Mouse (Mus musculus): ENCODE data around the gene Rara.
A peak's percentile ranks its signal among the peaks of the same experiment; 100 is the strongest.

The Rara gene

GRCm38 (mm10) chr11:98995987-98996386 is 68.4 kb downstream of the Rara start:
- DNase-seq (ENCODE audit: low spot score in 2 of 2) = no peak

- no peak for DNase-seq (ENCODE audit: low spot score in 2 of 2)
Measured at GRCm38 (mm10) chr11:98997659-98998058, 70.0 kb downstream of the Rara start.

GRCm38 (mm10) chr11:98998776-98999175 is 71.2 kb downstream of the Rara start:
- DNase-seq (ENCODE audit: low spot score in 2 of 2) = no peak

GRCm38 (mm10) chr11:98999243-98999642 is 71.6 kb downstream of the Rara start:
- DNase-seq (ENCODE audit: low spot score in 2 of 2) = no peak

GRCm38 (mm10) chr11:99006788-99007187 is 79.2 kb downstream of the Rara start:
- no peak for DNase-seq (ENCODE audit: low spot score in 2 of 2)

GRCm38 (mm10) chr11:99010124-99010523 is 82.5 kb downstream of the Rara start:
- DNase-seq (ENCODE audit: low spot score in 2 of 2) = no peak

GRCm38 (mm10) chr11:99010706-99011105 is 83.1 kb downstream of the Rara start:
- no peak for DNase-seq (ENCODE audit: low spot score in 2 of 2)

GRCm38 (mm10) chr11:99013856-99014255 is 86.2 kb downstream of the Rara start:
- DNase-seq (ENCODE audit: low spot score in 2 of 2) = no peak

- DNase-seq (ENCODE audit: low spot score in 2 of 2) = no peak
Measured at GRCm38 (mm10) chr11:99019844-99020243, 92.2 kb downstream of the Rara start.

GRCm38 (mm10) chr11:99022384-99022933 is 94.8 kb downstream of the Rara start:
- no peak for DNase-seq (ENCODE audit: low spot score in 2 of 2)

- DNase-seq (ENCODE audit: low spot score in 2 of 2) = no peak
Measured at GRCm38 (mm10) chr11:99023094-99023493, 95.5 kb downstream of the Rara start.

- peak; percentile 88 for DNase-seq (ENCODE audit: low spot score in 2 of 2)
Measured at GRCm38 (mm10) chr11:99023500-99024467, 96.2 kb downstream of the Rara start, which contains the start of gene Top2a. Gene Top2a, minus strand, starts transcription at chr11:99024189.
